Comparison of ENCODE assay signal across 8 mouse cellular contexts in the genomic region with DNA sequence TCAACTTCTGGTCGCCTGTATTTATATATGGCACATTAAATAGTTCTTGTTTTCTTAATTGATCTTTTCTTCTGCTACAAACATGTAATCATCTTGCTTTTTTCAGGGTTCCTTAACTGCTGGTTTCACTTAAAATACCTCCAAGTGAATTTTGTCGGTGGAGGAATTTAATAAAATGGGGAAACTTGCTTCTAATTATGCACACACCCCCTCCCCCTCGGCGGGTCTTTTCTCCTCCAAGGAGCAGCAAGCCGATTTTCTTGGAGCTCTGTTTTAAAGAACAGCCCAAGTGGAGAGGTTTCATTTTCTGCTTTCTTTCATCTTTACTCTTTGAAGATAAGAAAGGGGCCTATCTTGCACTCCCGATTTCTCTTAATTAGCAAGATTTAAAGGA. TPM values are rescaled to one million over a fixed set of nuclear protein-coding genes. Genes with fewer than 3 reads are reported as not detected.
DNase-seq lines count a peak whose midpoint lies in the region; ATAC-seq and TF ChIP-seq lines count a peak whose summit lies in the region.

No protein-coding gene starts in this region.

- ATAC-seq in forebrain, embryonic 16.5 days = 0 out of 2 replicates have a peak, but pooled peaks have one; percentile 17
- no peak for ATAC-seq in liver, embryonic 14.5 days (ENCODE audit: insufficient read depth)
- no peak for ATAC-seq in erythroblast, adult 5-6 weeks (replicated peaks; ENCODE audit: low FRiP score, poor library complexity, severe bottlenecking)

- peaks cover 5% of the 10 kb centered on the region for H3K4me1 ChIP-seq in cerebellum, adult 2 months (ENCODE audit: control insufficient read depth, insufficient read depth, low read length)
- H3K4me1 ChIP-seq in forebrain, embryonic 16.5 days (replicated peaks; ENCODE audit: control insufficient read depth, insufficient read depth, low read length) = peaks cover 27% of the 10 kb centered on the region
- no peaks in the 10 kb centered on the region for H3K4me1 ChIP-seq in liver, embryonic 14.5 days (replicated peaks; ENCODE audit: control insufficient read depth in 2 of 2, insufficient read depth in 2 of 2, low read length in 1 of 2)

- peaks cover 21% of the 10 kb centered on the region for H3K36me3 ChIP-seq in C2C12 (ENCODE audit: control insufficient read depth, insufficient read depth)
- no peaks in the 10 kb centered on the region for H3K36me3 ChIP-seq in forebrain, embryonic 16.5 days (ENCODE audit: control insufficient read depth, insufficient read depth)
- H3K36me3 ChIP-seq in liver, embryonic 14.5 days (replicated peaks; ENCODE audit: control insufficient read depth, insufficient read depth, low read depth) = no peaks in the 10 kb centered on the region

- H3K79me3 ChIP-seq in C2C12 (ENCODE audit: low read depth) = peaks cover 24% of the 10 kb centered on the region

- TF ChIP-seq POLR2A in cerebellum, adult 2 months (IDR thresholded peaks at IDR 0.05; ENCODE audit: borderline replicate concordance, insufficient read depth, low read length) = no peak

- H3K9ac ChIP-seq in forebrain, embryonic 16.5 days (replicated peaks; ENCODE audit: low read depth, low read length) = peak overlapping the region; percentile 35; the same call in 1 of the 2 replicates
- H3K9ac ChIP-seq in liver, embryonic 14.5 days (replicated peaks) = no peak overlapping the region

- H3K27ac ChIP-seq in cerebellum, adult 2 months (ENCODE audit: insufficient read depth, low read length) = no peak overlapping the region
- no peak overlapping the region for H3K27ac ChIP-seq in forebrain, embryonic 16.5 days (ENCODE audit: low read length)
- no peak overlapping the region for H3K27ac ChIP-seq in liver, embryonic 14.5 days

- peak overlapping the region; percentile 28 for H3K4me3 ChIP-seq in cerebellum, adult 2 months (replicated peaks; ENCODE audit: insufficient read depth, low read depth, low read length)
- H3K4me3 ChIP-seq in C2C12 (ENCODE audit: insufficient read depth, poor library complexity, severe bottlenecking) = peak overlapping the region; percentile 60
- peak overlapping the region; percentile 76 for H3K4me3 ChIP-seq in forebrain, embryonic 16.5 days (replicated peaks; ENCODE audit: low read length)
- peak overlapping the region; percentile 38 to 46; a peak in 3 of 4 replicates for H3K4me3 ChIP-seq in liver, embryonic 14.5 days (ENCODE audit: insufficient read depth in 1 of 2, low read depth in 2 of 2, low read length in 2 of 2)

- TF ChIP-seq EP300 in liver, embryonic 14.5 days (IDR thresholded peaks at IDR 0.05; ENCODE audit: low read depth) = no peak

- H3ac ChIP-seq in C2C12 (ENCODE audit: control insufficient read depth, insufficient read length, low read depth) = no peak overlapping the region

- no peak for TF ChIP-seq CTCF in cerebellum, adult 2 months (IDR thresholded peaks at IDR 0.05; ENCODE audit: borderline replicate concordance, insufficient read depth, low read depth, low read length)
- TF ChIP-seq CTCF in C2C12 (IDR thresholded peaks at IDR 0.05; ENCODE audit: control insufficient read depth, insufficient read depth, insufficient read length) = no peak
- TF ChIP-seq CTCF in liver, embryonic 14.5 days (IDR thresholded peaks at IDR 0.05; ENCODE audit: low read depth) = no peak

- no peaks in the 10 kb centered on the region for H3K9me3 ChIP-seq in forebrain, embryonic 16.5 days (ENCODE audit: control insufficient read depth, low read length)
- no peaks in the 10 kb centered on the region for H3K9me3 ChIP-seq in liver, embryonic 14.5 days (ENCODE audit: control insufficient read depth, low read length)

- 3% methylated on average over 6 of the region's 6 CpGs for WGBS in cerebellum, adult 2 months
- WGBS in forebrain, embryonic 16.5 days = 0% methylated on average over 6 of the region's 6 CpGs
- WGBS in liver, embryonic 14.5 days (ENCODE audit: insufficient replicate concordance) = 1% methylated on average over 6 of the region's 6 CpGs

- no peaks in the 10 kb centered on the region; the same call in 1 of the 2 replicates for H3K27me3 ChIP-seq in cerebellum, adult 2 months (ENCODE audit: control insufficient read depth, insufficient read depth, low read length)
- no peaks in the 10 kb centered on the region for H3K27me3 ChIP-seq in C2C12 (ENCODE audit: control insufficient read depth, insufficient read depth, insufficient read length)
- no peaks in the 10 kb centered on the region for H3K27me3 ChIP-seq in forebrain, embryonic 16.5 days (replicated peaks; ENCODE audit: control insufficient read depth, insufficient read depth, low read length)
- H3K27me3 ChIP-seq in liver, embryonic 14.5 days (ENCODE audit: control insufficient read depth, insufficient read depth, low read length) = peaks cover 22% of the 10 kb centered on the region

- DNase-seq in cerebellum, adult 2 months = no peak
- no peak for DNase-seq in cerebellum, postnatal 14 days
- no peak for DNase-seq in liver, embryonic 14.5 days (ENCODE audit: low read depth in 3 of 3, low spot score in 3 of 3)
- no peak for DNase-seq in urinary bladder, postnatal 36 days (ENCODE audit: low spot score in 2 of 2)
- no peak for DNase-seq in cerebellum, postnatal 4 days (ENCODE audit: low spot score in 2 of 2)

- H3K4me2 ChIP-seq in forebrain, embryonic 16.5 days (ENCODE audit: low read length) = peak overlapping the region; percentile 75
- peak overlapping the region; percentile 40 for H3K4me2 ChIP-seq in liver, embryonic 14.5 days (ENCODE audit: low read depth)

- H3K79me2 ChIP-seq in C2C12 (ENCODE audit: control insufficient read depth, insufficient read depth) = peaks cover 44% of the 10 kb centered on the region

TF ChIP-seq in C2C12, 6 proteins besides CTCF, POLR2A, EP300 and RAD21:
- TF ChIP-seq USF1 (IDR thresholded peaks at IDR 0.05; ENCODE audit: low read depth) = no peak
- no peak for TF ChIP-seq MYOD1 (IDR thresholded peaks at IDR 0.05; ENCODE audit: control insufficient read depth, insufficient read length, low read depth)
- no peak for TF ChIP-seq MAX (IDR thresholded peaks at IDR 0.05)
TF ChIP-seq in C2C12: peak in this region for 0.

RNA-seq across cellular contexts. Expression of gene Pcdh18, which starts 0.5 kb away (rescaled TPM):
- polyA plus RNA-seq in cerebellum, adult 2 months (2012; rRNA removed) = 2.5 and 3.1 TPM in 2 replicates
- 3.3 TPM for polyA plus RNA-seq in C2C12 (2012; fragmentation: generic; extraction: Trizol)
- polyA plus RNA-seq in forebrain, embryonic 16.5 days (2015; fragmentation: Nextera tagmentation; extraction: Ambion mirVana) = 21.6 and 27.2 TPM in 2 replicates
- 0.63 and 0.99 TPM in 2 replicates for polyA plus RNA-seq in liver, embryonic 14.5 days (2012; rRNA removed)
- 1.2 and 1.7 TPM in 2 replicates for polyA plus RNA-seq in liver, embryonic 14.5 days (2014; fragmentation: Nextera tagmentation; extraction: Ambion mirVana)
- total RNA-seq in erythroblast, adult 5-6 weeks (2015; ENCODE audit: low replicate concordance) = not detected in 2 replicates
- total RNA-seq in erythroblast, adult 5-6 weeks (2017; ENCODE audit: low replicate concordance) = not detected in 2 replicates
